26 mouse cellular contexts compared by ENCODE assay signal in genomic region chr1:87797702-87798101, GRCm38 (mm10).
"Had no signal": no experiment of that assay in that cellular context is flagged by ENCODE, and none has a peak within 500 bp of the region (broad histone marks: within the 10 kb centered on the region; RNA-seq: fewer than 3 reads in every experiment).

No protein-coding gene starts in this region.

- H3K9me3 ChIP-seq: heart, embryonic 13.5 days; heart, embryonic 15.5 days; hindbrain, embryonic 13.5 days; hindbrain, embryonic 15.5 days; kidney, embryonic 15.5 days; limb, embryonic 10.5 days; limb, embryonic 12.5 days; liver, embryonic 13.5 days; liver, embryonic 15.5 days had no signal

- H3K4me2 ChIP-seq: heart, embryonic 11.5 days; heart, embryonic 13.5 days; heart, embryonic 15.5 days; hindbrain, embryonic 13.5 days; hindbrain, embryonic 15.5 days; kidney, embryonic 15.5 days; limb, embryonic 12.5 days; liver, embryonic 13.5 days; liver, embryonic 15.5 days had no signal

- H3K4me3 ChIP-seq: heart, adult 2 months; heart, embryonic 13.5 days; heart, embryonic 15.5 days; hindbrain, embryonic 13.5 days; hindbrain, embryonic 15.5 days; kidney, embryonic 15.5 days; limb, embryonic 10.5 days; limb, embryonic 12.5 days; liver, embryonic 13.5 days; liver, embryonic 15.5 days had no signal

- H3K27ac ChIP-seq: heart, adult 2 months; heart, embryonic 13.5 days; heart, embryonic 15.5 days; hindbrain, embryonic 13.5 days; hindbrain, embryonic 15.5 days; hindbrain, postnatal 0 days; kidney, embryonic 15.5 days; kidney, postnatal 0 days; limb, embryonic 10.5 days; limb, embryonic 12.5 days; liver, embryonic 13.5 days; liver, embryonic 15.5 days had no signal

- H3K27me3 ChIP-seq: heart, embryonic 13.5 days; heart, embryonic 15.5 days; hindbrain, embryonic 13.5 days; hindbrain, embryonic 15.5 days; kidney, embryonic 15.5 days; limb, embryonic 12.5 days; liver, embryonic 13.5 days; liver, embryonic 15.5 days had no signal

- ATAC-seq: hindbrain, postnatal 0 days had no signal

- DNase-seq: gastrocnemius, postnatal 14 days; gastrocnemius, postnatal 36 days; heart, adult 11 months; heart, adult 2 months; heart, postnatal 14 days; heart, postnatal 36 days; kidney, adult 11 months; kidney, adult 2 months; kidney, adult 9 months; kidney, postnatal 14 days; kidney, postnatal 36 days; liver; liver, embryonic 13.5 days; liver, postnatal 0 days; lung, adult 2 months had no signal

- H3K4me1 ChIP-seq: heart, embryonic 13.5 days; heart, embryonic 15.5 days; hindbrain, embryonic 13.5 days; hindbrain, embryonic 15.5 days; limb, embryonic 10.5 days; limb, embryonic 12.5 days; liver, embryonic 13.5 days; liver, embryonic 15.5 days had no signal

- H3K9ac ChIP-seq: heart, embryonic 13.5 days; heart, embryonic 15.5 days; hindbrain, embryonic 13.5 days; hindbrain, embryonic 15.5 days; kidney, embryonic 15.5 days; limb, embryonic 12.5 days; liver, embryonic 13.5 days; liver, embryonic 15.5 days; liver, postnatal 0 days had no signal
